Comparison of ENCODE assay signal across 9 mouse cellular contexts in the genomic region with DNA sequence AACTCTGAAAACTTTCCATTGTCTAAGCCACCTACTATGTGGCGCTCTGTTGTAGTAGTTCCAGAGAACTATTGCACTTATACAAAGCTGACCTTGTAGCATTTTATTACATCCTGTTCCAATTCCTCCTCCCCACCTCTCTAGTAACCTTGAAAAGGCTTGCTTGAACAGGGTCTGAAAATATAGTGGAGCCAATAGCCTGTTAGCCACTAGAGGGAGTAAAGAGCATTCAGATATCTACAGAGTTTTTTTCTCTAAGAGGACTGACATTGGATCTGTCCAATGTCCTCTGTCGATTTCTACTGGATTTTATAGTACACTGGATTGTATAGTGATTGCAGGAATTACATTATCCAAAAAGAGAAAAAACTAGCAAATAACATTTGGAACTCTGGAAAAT. TPM values are rescaled to one million over a fixed set of nuclear protein-coding genes. Genes with fewer than 3 reads are reported as not detected.
DNase-seq lines count a peak whose midpoint lies in the region; ATAC-seq and TF ChIP-seq lines count a peak whose summit lies in the region.
"Had no signal": no experiment of that assay in that cellular context is flagged by ENCODE, and none has a peak within 500 bp of the region (broad histone marks: within the 10 kb centered on the region; RNA-seq: fewer than 3 reads in every experiment).

No protein-coding gene starts in this region.

- no peaks in the 10 kb centered on the region for H3K4me1 ChIP-seq in kidney, postnatal 0 days (replicated peaks; ENCODE audit: insufficient read depth, low read length)
- no peaks in the 10 kb centered on the region for H3K4me1 ChIP-seq in intestine, postnatal 0 days (replicated peaks; ENCODE audit: control insufficient read depth, insufficient read depth, low read length)

- DNase-seq in kidney, postnatal 0 days (ENCODE audit: low spot score), result peak; percentile 71
- DNase-seq in kidney, postnatal 4 days, result no peak
- peak; percentile 70 for DNase-seq in CD4-positive, CD25-positive, alpha-beta regulatory T cell, adult 2 months (ENCODE audit: low read depth, low spot score)
- DNase-seq in T-cell, adult 2 months (ENCODE audit: low spot score), result peak; percentile 29
- no peak for DNase-seq in gastrocnemius, adult 8-10 months (ENCODE audit: low spot score in 2 of 2)
- no peak for DNase-seq in spleen, postnatal 36 days (ENCODE audit: low spot score in 2 of 2)
- no peak for DNase-seq in layer of hippocampus, postnatal 25 days (ENCODE audit: extremely low spot score in 1 of 2, low spot score in 1 of 2)

- no peak overlapping the region for H3K9ac ChIP-seq in kidney, postnatal 0 days (ENCODE audit: low read depth, low read length)
- no peak overlapping the region for H3K9ac ChIP-seq in intestine, postnatal 0 days (ENCODE audit: low read depth, low read length)

- no peaks in the 10 kb centered on the region for H3K36me3 ChIP-seq in kidney, postnatal 0 days (ENCODE audit: insufficient read depth, low read length)
- H3K36me3 ChIP-seq in intestine, postnatal 0 days (ENCODE audit: control insufficient read depth, insufficient read depth), result no peaks in the 10 kb centered on the region

- no peak overlapping the region for H3K4me3 ChIP-seq in kidney, postnatal 0 days (replicated peaks; ENCODE audit: low read depth, low read length)
- no peak overlapping the region for H3K4me3 ChIP-seq in intestine, postnatal 0 days (ENCODE audit: low read depth, low read length)

- H3K27me3 ChIP-seq in kidney, postnatal 0 days (ENCODE audit: insufficient read depth, low read length), result no peaks in the 10 kb centered on the region
- no peaks in the 10 kb centered on the region for H3K27me3 ChIP-seq in intestine, postnatal 0 days (replicated peaks; ENCODE audit: control insufficient read depth, insufficient read depth, low read length)

- no peak overlapping the region for H3K27ac ChIP-seq in kidney, postnatal 0 days
- no peak overlapping the region for H3K27ac ChIP-seq in intestine, postnatal 0 days (ENCODE audit: low read depth, low read length)

- no peaks in the 10 kb centered on the region for H3K9me3 ChIP-seq in kidney, postnatal 0 days (replicated peaks; ENCODE audit: low read length)
- no peaks in the 10 kb centered on the region for H3K9me3 ChIP-seq in intestine, postnatal 0 days (ENCODE audit: control insufficient read depth)

- H3K4me2 ChIP-seq in kidney, postnatal 0 days (ENCODE audit: low read length), result no peak overlapping the region
- H3K4me2 ChIP-seq in intestine, postnatal 0 days (replicated peaks; ENCODE audit: low read depth), result no peak overlapping the region

- ATAC-seq in kidney, postnatal 0 days (replicated peaks; ENCODE audit: low FRiP score, low read depth), result no peak; the same call in 1 of the 2 replicates
- ATAC-seq in intestine, postnatal 0 days, result no peak

- WGBS in kidney, postnatal 0 days, result 20% methylated on average over 2 of the region's 2 CpGs
- WGBS in intestine, postnatal 0 days, result 19% methylated on average over 2 of the region's 2 CpGs

- peak; percentile 70 for TF ChIP-seq CTCF in kidney, postnatal 0 days (IDR thresholded peaks at IDR 0.05; ENCODE audit: low read depth)
- TF ChIP-seq CTCF in intestine, postnatal 0 days (IDR thresholded peaks at IDR 0.05; ENCODE audit: low read depth), result peak; percentile 65

RNA-seq across cellular contexts. Expression of a gene that starts 6.9 kb away (rescaled TPM):
- 2.3 and 2.9 TPM in 2 replicates for polyA plus RNA-seq in kidney, postnatal 0 days (2015; fragmentation: Nextera tagmentation; extraction: Ambion mirVana)
- polyA plus RNA-seq in intestine, postnatal 0 days (2015; fragmentation: Nextera tagmentation; extraction: Ambion mirVana), result 1.3 TPM in 1 of 2 replicates, not detected in the other
- total RNA-seq in gastrocnemius, adult 8-10 months (2022), result 1 to 10 TPM in 2 of 4 experiments, not detected in 2; 1.1 to 1.3 TPM
- 1 to 10 TPM; 1.2 to 1.4 TPM for total RNA-seq in layer of hippocampus, postnatal 25 days (2021)
- polyA plus RNA-seq: small intestine, adult 2 months had no signal

RNA-seq across cellular contexts. Expression of a gene that starts 7.2 kb away (rescaled TPM):
- 0.68 and 0.82 TPM in 2 replicates for polyA plus RNA-seq in kidney, postnatal 0 days (2015; fragmentation: Nextera tagmentation; extraction: Ambion mirVana)
- 0.12 and 0.29 TPM in 2 replicates for polyA plus RNA-seq in intestine, postnatal 0 days (2015; fragmentation: Nextera tagmentation; extraction: Ambion mirVana)
- under 1 TPM; 0.05 to 0.19 (median 0.15) TPM for total RNA-seq in gastrocnemius, adult 8-10 months (2022)
- 1 to 10 TPM in 1 of 2 experiments, under 1 TPM in 1; 0.75 to 1.0 TPM for total RNA-seq in layer of hippocampus, postnatal 25 days (2021)
- polyA plus RNA-seq: small intestine, adult 2 months had no signal

Comparison
In these comparisons a context has a peak if more than half of its experiments do, and no peak if none do; other contexts are left out.
1. DNase-seq: peak in kidney, postnatal 0 days (single experiment), CD4-positive, CD25-positive, alpha-beta regulatory T cell, adult 2 months (single experiment) and T-cell, adult 2 months (single experiment); none in kidney, postnatal 4 days (0 of 2), gastrocnemius, adult 8-10 months (0 of 2), spleen, postnatal 36 days (0 of 2) and layer of hippocampus, postnatal 25 days (0 of 2).